Mouse (Mus musculus): ENCODE measurements around the gene Kiss1r.

Gene Kiss1r

DNA sequence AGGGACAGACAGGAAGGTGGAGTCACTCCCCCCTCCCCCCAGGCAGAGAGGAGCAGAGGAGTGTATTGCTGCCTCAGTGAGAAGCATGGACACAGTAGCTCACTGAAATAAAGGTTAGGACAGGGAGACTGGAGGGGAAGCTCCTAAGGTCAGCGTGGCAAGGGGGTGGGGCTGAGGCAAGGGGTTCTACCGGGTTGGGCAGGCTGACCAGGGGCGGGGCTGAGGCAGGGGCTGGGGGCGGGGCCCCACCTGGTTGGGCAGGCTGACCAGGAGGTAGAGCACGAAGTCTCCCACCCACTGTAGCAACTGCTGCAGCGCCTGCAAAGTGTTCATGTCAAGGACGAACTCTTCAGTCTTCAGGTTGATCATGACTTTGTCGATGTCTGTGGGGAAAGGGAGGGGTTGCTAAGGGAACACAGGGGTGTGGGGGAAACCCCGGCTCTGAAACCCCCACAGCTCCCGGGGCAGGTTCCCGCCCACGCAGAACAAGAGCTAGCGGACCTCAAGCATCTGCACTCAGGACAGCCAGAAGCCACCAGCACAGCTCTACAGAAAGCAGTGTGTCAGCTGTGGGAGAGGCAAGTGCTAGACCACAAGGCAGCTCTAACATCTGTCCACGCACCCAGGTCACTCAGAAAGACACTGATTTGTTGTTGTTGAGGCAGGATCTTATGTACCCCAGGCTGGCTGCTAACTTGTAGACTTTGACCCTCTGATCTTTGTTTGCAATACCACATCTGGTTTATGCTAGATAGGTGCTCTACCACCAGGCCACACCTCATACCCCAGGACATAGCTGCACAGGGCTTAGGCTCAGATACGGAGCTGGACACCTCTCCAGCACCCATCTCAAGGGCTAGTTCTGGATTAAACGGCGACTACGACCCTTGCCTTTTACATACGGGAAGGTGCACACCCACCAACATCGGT is 19.2 kb upstream of the Kiss1r start:
- DNase-seq (ENCODE audit: low read depth), result peak; percentile 70

DNA sequence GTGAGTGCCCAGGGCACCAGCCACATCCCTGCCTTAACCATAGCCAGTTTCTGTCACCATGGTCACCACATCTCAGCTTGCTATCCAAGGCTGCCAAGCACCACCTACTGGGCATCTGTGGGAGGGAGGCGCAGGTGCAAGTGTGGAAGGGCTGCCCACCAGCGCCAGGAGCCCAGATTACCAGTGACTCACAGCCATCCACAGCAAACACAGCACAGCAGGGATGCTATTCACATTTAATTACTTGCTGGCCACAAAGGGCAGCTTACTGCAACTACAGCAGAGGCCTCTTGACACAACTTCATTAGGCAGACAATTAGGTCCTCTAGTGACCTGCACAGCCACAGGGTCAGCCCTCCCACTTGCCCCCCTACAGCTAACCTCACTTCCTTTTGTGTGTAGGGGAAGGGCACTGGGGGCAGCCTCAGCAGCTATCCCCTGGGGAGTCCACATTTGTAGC is 15.8 kb upstream of the Kiss1r start:
- peak; percentile 37 for DNase-seq (ENCODE audit: low read depth)

DNA sequence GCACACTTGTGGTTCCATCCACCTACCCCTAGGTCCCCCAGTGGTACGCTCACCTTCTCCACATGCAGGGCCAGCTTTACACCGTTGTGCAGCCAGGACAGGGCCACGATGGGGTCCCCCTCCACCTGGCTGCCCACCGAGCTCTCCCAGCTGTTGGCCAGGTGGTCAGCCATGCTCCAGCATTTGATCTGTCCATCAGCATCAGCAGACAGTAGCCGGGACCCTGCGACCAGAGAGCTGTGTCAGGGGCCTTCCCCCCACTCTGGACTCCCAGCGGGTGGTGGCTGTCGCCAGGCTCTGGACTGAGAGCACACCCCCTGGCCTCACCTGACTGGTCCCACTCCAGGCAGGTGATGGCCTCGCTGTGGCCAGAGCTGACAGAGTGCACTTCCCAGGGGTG is 10.1 kb upstream of the Kiss1r start:
- no peak for DNase-seq (ENCODE audit: low read depth)

DNA sequence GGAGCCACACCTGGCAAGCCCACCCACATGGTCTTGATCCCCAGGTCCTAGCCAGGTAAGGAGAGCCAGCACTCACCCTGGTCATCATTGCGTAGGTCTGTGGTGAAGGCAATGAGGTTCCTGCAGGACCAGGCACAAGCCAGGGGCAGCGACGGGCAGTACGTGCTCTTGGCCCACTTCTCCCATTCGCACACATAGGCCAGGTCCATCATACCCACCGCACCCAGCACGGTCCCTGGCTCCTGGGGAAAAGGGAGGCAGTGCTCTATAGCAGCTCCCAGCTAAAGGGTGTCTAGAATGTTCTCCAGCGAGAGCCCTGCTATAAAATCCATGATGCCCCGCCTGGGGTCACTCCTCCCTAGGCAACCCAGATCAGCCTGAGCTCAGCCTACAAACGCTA is 9.4 kb upstream of the Kiss1r start:
- DNase-seq (ENCODE audit: low read depth), result no peak

DNA sequence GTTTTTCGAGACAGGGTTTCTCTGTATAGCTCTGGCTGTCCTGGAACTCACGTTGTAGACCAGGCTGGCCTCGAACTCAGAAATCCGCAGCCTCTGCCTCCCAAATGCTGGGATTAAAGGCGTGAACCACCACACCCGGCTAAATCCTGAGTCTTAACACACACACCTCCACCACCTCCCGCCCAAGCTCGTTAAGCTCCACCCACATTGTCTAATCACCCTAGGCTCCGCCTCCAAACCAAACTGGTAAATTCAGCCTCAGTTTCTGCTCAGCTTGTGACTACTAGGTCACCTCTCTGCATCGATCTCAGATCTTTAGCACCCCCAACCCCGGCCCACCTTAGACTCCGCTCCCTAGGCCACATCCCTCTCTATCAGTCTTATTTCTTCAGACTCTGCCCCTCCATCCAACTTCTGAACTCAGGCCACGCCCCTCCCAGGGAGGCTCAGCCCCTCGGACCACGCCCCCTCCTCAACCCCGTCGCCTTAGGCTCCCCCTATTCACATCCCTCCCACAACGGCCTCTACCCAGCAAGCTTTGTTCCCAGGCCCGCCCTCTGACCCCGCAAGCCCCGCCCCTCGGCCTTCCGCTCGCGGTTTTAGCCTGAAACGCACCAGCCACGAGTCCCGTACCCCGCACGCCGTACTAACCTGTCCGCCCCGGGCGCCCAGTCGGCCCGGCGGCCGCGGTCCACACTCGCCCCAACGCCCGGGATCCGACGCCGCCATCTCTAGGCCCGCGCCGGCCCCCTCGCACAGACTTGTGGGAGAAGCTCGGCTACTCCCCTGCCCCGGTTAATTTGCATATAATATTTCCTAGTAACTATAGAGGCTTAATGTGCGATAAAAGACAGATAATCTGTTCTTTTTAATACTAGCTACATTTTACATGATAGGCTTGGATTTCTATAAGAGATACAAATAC is 8.3 kb upstream of the Kiss1r start, which contains the start of gene Med16:
Gene Med16, minus strand, starts transcription at position 757 of the 925 bp plus-strand sequence.
- peak; percentile 99 for DNase-seq (ENCODE audit: low read depth)

DNA sequence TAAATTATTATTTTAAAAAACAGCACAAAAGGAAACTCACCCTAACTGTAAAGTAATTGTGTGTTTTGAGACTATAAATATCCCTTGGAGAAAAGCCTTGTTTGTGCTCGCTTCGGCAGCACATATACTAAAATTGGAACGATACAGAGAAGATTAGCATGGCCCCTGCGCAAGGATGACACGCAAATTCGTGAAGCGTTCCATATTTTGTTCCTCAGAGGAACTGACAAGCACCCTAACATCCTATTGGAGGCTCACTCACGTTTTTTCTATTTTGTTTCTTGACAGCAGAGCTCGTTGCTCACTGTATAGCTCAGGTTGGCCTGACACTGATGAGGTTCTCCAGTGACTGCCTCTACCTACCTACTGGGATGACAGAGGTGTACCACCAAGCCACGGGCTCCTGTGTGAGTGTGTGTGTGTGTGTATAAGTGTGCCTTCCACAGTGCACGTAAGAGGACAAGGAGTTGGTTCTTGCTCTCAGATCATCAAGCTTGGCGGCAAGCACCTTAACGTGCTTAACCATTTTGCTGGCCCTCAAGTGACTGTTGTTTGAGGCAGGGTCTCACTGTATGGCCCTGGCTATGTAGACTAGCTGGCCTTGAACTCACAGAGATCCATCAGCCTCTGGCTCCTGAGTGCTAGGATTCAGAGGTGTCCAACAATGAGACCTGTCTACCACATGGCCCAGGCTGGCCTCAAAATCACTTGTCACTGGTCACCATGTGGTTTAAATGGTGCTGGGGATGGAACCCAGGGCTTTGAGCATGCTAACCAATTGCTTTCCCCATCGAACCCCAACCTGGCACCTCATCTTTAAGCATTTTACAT is 7.5 kb upstream of the Kiss1r start:
- DNase-seq (ENCODE audit: low read depth), result no peak

DNA sequence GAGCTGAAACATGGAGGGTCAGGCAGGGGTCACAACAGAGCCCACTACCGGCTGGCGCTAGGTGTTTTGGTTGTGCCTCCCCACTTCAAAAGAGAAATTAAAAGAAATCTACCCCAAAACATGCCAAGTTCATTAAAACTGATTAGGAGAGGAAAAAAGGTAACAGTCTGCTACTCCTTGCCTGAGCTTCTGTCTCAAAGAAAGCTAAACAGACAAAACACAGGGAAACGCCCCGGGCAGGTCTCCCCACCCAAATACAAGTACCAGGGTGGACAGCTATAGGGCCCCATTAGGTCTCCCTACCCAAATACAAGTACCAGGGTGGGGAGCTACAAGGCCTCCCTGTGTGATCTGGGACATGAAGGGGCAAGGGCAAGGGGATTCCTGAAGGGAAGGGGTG is 6.2 kb upstream of the Kiss1r start, which contains the start of gene Gm26602:
Gene Gm26602, plus strand, starts transcription at position 301 of the 400 bp plus-strand sequence.
- DNase-seq (ENCODE audit: low read depth), result no peak

DNA sequence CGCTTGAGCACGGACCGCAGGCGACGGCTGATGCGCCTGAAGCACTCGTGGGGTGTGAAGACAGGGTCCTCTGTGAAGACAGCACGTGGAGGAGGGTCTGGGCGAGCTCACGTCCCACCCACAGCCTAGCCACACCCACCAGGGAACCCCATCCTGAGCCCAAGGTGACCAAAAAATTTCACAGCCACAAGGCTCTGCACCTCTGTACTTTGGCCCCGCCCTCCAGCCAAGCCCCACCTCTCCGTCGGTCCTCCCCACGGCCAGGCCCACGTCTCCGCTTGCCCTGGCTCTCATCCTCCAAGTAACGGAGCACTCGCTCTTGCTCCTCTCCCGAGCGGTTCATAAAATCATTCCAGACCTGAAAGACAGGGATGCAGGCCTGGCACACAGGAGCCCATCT is 4.4 kb upstream of the Kiss1r start:
- no peak for DNase-seq (ENCODE audit: low read depth)

DNA sequence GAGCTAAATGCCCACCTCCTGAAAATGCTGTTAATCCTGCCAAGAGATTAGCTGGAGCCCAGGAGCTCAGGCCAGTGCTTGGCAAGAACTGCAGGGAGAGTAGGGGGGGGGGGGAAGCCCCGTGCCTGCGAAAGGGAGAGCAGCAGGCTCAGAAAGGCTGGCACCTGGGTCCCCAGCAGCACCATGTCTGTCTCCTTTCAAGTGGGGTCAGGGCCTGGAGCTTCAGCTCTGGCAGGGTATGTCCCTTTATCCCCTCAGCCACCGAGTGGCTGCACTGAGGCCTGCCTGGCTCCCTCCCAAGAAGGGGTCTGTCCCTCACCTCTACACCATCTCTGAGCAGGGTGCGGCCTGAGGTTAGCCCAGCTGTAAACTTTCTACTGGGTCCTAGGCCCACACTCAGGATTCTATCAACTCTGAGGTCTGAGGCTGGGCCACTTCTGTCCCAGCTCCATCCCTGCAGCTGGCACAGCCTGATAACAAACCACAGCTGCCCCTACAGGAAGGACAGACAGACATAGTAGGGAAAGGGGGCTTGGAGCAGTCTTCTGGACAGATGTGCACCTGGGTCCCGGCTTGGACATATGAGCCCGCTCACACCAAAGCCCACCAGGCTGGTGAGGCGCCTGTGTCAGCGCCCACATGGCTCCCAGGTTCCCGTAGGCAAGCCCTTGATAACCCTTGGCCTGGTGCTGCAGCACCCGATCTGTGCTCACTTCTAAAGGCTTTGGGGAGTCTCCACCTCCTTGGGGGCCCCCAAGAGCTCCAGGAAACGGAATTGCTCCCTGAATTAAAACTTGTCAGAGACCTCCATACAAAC is 2.4 kb upstream of the Kiss1r start:
- DNase-seq (ENCODE audit: low read depth), result no peak

DNA sequence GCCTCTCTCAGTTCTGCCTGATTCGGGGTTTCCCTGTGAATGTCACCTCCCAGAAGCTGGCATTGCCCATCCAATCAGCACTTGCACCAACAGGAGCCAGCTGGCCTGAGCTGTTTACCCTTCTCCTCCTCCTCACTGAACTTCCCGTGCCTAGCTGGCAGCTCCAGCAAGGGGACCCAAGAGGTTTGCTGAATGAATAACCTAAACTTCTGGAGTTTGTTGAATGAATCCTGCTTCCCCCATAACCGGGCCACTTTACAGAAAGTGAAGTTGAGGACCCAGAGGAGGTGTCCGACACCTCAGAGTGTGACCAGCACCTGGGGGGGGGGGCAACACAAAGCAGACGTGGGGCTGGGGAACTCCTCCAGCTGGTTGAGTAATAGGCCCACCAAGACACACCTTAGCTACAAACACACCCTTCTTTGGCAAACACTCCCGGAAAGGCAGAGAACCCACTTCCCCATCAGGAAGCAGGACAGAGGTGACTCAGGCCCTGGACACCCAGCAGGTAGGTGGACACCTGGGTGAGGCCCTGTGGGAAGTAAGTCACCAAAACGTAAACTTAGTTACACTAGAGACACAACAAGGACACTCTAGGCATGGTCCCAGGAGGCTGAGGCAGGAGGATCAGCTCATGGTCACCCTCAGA is 1.7 kb upstream of the Kiss1r start:
- DNase-seq (ENCODE audit: low read depth), result no peak

DNA sequence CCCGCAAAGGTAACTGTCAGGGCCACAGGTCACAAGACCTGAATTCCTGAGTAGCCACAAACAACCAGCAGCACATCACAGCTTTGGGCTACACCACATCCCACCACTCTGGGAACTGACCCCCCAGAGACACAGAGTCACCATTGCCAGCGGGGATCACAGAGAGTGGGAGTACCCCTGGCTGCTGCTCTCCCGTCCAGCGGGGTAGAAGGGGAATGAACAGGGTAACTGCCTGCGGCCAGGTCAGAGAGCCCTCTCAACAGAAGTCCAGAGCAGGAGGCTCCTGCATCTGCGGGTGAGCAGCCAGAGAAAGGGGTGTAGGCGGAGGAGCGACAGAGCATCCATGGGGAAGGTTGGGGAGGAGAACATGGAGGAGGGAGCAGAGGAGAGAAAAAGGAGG is 690 bp upstream of the Kiss1r start:
- no peak for DNase-seq (ENCODE audit: low read depth)

DNA sequence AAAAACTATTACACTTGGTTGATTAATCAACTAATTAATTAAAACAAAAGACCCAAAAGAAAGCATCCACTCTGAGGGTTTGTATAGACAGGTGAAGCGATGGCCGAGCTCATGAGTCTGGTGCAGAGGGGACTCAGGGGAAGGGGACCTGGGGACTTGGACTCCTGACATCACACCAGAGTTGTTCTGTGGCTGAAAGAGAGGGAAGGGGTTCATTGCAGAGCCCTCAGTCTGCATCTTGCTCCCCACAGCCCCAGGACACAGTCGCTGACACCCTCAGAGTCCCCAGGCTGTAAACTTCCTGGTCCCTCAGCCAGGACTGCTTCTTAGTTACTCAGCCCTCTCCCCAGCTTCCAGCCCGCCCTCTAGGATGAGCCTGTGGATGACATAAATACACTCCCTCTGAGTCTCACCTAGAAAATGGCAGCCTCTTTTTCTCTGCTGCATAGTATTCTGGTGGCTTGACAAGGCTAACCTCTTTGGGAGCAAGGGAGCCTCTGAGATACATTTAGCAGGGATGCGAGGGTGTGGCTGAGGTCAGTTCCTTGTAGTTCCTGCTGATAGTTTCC is 845 bp downstream of the Kiss1r start:
- no peak for DNase-seq (ENCODE audit: low read depth)

DNA sequence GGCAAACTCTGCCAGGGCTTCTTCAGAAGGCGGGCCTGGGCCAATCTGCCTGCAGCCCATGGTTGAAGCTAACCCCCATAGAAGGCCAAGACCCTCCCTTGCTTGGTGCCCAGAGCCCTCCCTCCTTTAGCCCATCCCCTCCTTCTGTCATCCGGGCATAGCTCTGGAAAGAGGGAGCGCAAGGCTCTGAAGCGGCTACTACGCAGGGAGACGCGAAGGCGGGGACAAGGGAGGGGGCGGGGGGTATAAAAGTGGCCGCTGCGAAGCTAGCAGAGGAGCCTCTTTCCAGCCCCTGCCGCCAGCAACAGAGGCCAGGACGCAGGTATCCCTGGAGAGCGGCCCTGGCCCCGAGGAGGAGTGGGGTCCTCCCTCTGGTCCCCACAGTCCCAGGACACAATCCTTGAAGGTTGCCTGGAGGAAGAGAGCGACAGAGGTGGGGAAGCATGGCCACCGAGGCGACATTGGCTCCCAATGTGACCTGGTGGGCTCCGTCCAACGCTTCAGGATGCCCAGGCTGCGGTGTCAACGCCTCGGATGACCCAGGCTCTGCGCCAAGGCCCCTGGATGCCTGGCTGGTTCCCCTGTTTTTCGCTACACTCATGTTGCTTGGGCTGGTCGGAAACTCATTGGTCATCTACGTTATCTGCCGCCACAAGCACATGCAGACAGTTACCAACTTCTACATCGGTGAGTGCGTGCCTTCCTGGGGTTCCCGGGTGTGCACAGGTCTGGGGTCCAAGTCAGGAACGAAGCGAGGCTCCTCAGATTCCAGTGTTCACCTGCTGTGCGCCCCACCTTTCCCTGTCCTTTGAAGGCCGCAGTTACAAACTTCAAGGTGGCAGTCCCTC is 1.7 kb downstream of the Kiss1r start:
- DNase-seq (ENCODE audit: low read depth), result no peak

DNA sequence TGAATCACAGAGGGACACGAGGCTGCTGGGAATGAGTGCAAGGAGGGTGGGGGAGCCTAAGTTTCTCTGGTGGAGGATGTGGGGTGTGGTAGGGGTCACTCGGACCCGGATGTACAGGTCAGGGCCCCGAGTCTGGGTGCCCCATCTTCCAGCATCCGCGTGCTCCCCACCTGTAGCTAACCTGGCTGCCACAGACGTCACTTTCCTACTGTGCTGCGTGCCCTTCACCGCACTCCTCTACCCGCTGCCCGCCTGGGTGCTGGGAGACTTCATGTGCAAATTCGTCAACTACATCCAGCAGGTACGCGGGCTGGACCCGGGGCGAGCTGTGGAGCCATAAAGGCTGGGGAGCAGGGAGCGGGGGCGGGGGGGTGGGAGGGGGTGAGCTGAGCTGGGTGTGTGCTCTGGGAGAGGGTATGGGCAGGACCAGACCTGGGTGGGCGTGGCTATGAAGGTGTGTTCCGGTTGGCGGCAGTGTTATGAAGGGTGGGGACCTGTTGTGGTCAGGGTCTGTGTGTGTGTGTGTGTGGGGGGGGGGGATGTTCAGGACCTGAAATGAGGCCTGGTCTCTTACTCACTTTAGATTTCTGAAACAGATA is 2.6 kb downstream of the Kiss1r start:
- DNase-seq (ENCODE audit: low read depth), result peak; percentile 67

DNA sequence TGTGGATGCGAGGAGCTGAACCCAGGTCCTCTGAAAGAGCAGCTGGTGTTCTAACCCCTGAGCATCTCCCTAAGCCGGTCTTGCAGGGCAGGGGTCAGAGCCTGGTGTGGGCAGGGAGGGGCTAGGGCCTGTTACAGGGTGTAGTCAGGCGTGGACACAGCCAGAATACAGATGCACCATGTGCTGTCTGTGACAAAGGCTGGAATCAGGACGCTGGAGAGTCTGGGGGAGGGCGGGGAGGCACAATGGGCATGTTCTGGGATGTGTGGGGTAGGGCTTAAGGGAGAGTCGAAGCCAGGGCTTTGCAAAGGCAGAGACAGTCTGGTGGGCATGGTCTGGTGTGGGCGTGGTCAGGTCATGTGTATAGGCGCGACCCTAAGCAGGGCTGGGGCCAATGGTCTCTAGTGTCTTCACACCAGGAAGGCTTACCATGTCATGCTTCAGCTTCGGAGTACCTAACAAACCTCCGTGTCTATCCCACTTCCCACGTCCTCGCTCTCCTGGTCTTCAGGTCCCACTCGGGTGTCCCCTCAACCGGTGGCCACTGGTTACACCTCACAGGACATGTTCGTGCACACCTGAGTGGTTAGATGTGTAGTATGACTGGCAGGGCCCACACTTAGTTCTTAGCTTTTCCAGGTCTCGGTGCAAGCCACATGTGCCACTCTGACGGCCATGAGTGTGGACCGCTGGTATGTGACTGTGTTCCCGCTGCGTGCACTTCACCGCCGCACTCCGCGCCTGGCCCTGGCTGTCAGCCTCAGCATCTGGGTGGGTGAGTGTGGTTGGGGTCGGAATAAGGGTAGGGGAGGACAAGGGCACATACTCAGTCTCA is 3.5 kb downstream of the Kiss1r start:
- no peak for DNase-seq (ENCODE audit: low read depth)

DNA sequence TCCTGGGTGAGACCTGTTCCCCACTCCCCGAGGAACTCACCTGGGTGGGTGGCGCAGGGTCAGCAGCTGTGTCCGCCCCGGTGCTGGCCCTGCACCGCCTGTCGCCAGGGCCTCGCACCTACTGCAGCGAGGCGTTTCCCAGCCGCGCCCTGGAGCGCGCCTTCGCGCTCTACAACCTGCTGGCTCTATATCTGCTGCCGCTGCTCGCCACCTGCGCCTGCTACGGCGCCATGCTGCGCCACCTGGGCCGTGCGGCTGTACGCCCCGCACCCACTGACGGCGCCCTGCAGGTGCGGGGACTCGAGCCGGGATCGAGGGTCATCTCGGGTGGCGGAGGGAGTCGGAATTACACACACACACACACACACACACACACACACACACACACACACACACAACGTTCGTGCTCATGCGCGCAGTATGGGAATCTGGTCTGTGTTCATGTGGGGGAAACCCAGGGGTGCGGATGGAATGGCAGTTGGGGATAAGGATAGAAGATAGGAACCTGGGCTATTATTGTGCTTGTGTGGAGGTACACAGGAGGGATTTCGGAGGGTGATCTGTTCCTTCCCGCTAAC is 4.3 kb downstream of the Kiss1r start, which contains the start of gene R3hdm4:
Gene R3hdm4, minus strand, starts transcription at position 251 of the 578 bp plus-strand sequence.
- no peak for DNase-seq (ENCODE audit: low read depth)

DNA sequence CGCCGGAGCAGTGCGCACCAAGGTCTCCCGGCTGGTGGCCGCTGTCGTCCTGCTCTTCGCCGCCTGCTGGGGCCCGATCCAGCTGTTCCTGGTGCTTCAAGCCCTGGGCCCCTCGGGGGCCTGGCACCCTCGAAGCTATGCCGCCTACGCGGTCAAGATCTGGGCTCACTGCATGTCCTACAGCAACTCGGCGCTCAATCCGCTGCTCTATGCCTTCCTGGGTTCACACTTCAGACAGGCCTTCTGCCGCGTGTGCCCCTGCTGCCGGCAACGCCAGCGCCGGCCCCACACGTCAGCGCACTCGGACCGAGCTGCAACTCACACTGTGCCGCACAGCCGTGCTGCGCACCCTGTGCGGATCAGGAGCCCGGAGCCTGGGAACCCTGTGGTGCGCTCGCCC is 4.8 kb downstream of the Kiss1r start:
- no peak for DNase-seq (ENCODE audit: low read depth)
